Mouse (Mus musculus): ENCODE data around the gene Il34.

The Il34 gene

GRCm38 (mm10) chr8:110710593-110710992 is 95.1 kb downstream of the Il34 start:
- no peak for DNase-seq (ENCODE audit: low spot score in 2 of 2)

- no peak for DNase-seq (ENCODE audit: low spot score in 2 of 2)
Measured at GRCm38 (mm10) chr8:110708429-110708828, 97.3 kb downstream of the Il34 start.

GRCm38 (mm10) chr8:110706288-110706870 is 99.3 kb downstream of the Il34 start:
- no peak for DNase-seq (ENCODE audit: low spot score in 2 of 2)

GRCm38 (mm10) chr8:110705391-110706287 is 100.1 kb downstream of the Il34 start:
- DNase-seq (ENCODE audit: low spot score in 2 of 2): no peak

GRCm38 (mm10) chr8:110704103-110704502 is 101.6 kb downstream of the Il34 start:
- DNase-seq (ENCODE audit: low spot score in 2 of 2): no peak

GRCm38 (mm10) chr8:110703460-110704061 is 102.2 kb downstream of the Il34 start:
- DNase-seq (ENCODE audit: low spot score in 2 of 2): no peak

GRCm38 (mm10) chr8:110702636-110703459 is 102.9 kb downstream of the Il34 start:
- no peak for DNase-seq (ENCODE audit: low spot score in 2 of 2)

GRCm38 (mm10) chr8:110700561-110700960 is 105.2 kb downstream of the Il34 start:
- DNase-seq (ENCODE audit: low spot score in 2 of 2): no peak

- DNase-seq (ENCODE audit: low spot score in 2 of 2): no peak
Measured at GRCm38 (mm10) chr8:110699501-110699900, 106.2 kb downstream of the Il34 start.

GRCm38 (mm10) chr8:110698098-110698497 is 107.6 kb downstream of the Il34 start:
- no peak for DNase-seq (ENCODE audit: low spot score in 2 of 2)

- no peak for DNase-seq (ENCODE audit: low spot score in 2 of 2)
Measured at GRCm38 (mm10) chr8:110697571-110697970, 108.2 kb downstream of the Il34 start.

- DNase-seq (ENCODE audit: low spot score in 2 of 2): no peak
Measured at GRCm38 (mm10) chr8:110696051-110696450, 109.7 kb downstream of the Il34 start.

GRCm38 (mm10) chr8:110695431-110695830 is 110.3 kb downstream of the Il34 start:
- no peak for DNase-seq (ENCODE audit: low spot score in 2 of 2)

GRCm38 (mm10) chr8:110694826-110695225 is 110.9 kb downstream of the Il34 start:
- no peak for DNase-seq (ENCODE audit: low spot score in 2 of 2)

GRCm38 (mm10) chr8:110694226-110694625 is 111.5 kb downstream of the Il34 start:
- DNase-seq (ENCODE audit: low spot score in 2 of 2): no peak
